Mouse (Mus musculus): ENCODE data around the gene Pqbp1. TPM values are rescaled to one million over a fixed set of nuclear protein-coding genes. Genes with fewer than 3 reads are reported as not detected.
"Not testable (repeated sequence)": the region's sequence is repeated elsewhere in the genome, so short reads cannot be mapped to it uniquely, and the experiment has no call there.

Pqbp1 gene
- 10 to 100 TPM; 91.8 to 98.4 TPM for total RNA-seq (2021)
- long read RNA-seq, experiment 1, transcript Pqbp1-201 (7 exons, 1,104 nt), result minor isoform, 28 of 72 reads
- long read RNA-seq, experiment 1, transcript Pqbp1-203 (7 exons, 1,148 nt), result major isoform, 30 of 72 reads
- long read RNA-seq, experiment 1, partial matches to known transcripts, result 1 of 72 reads
- long read RNA-seq, experiment 1, other reads (novel, unspliced or antisense), result 7 of 72 reads
- long read RNA-seq, experiment 2, transcript Pqbp1-201 (7 exons, 1,104 nt), result minor isoform, 15 of 47 reads
- long read RNA-seq, experiment 2, transcript Pqbp1-203 (7 exons, 1,148 nt), result major isoform, 19 of 47 reads
- long read RNA-seq, experiment 2, partial matches to known transcripts, result 1 of 47 reads
- long read RNA-seq, experiment 2, other reads (novel, unspliced or antisense), result 6 of 47 reads

DNA sequence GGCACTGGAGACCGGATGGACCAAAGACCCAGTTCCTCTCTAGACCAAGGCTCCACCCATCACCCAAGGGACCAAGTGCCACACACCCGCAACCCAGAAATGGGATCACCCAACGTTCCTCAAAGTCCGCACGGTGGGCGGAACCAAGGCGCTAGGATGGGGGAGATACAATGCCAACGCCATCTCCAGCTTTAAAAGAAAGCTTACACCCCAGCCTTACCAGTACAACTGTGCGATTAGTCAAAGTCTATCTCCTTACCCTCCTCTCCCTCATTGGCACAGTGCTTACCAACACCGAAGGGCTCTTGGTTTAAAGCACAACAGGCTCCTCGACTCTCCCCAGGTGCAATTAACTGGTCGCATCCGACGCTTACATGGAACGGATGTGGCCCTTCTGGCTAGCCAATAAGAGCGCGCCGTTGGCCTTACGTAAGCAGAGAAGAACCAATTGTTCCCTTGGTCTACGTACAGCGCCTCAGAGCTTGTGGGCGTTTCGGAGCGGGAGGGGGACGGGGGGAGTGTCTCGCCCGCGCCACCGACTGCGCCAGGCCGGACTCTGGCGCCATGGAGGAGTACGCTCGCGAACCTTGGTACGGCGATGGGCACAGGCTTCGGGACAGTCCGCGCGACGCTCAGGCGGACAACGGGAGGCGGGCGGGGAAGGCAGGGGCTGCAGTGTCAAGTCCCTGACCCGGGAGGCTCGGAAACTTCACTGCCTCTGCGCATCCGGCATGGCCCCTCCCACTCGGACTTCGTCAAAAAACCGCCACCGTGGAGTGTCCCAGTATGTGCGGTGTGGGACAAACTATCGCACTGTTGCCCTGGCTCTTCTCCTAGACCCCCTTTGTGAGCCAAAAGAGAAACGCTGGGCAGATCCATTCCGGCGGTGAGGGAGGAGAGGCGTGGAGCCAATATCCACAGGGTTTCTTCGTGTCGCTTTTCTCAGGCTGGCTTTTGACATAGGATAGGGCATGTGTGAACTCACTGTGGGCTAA, at the start of gene Pqbp1, which contains the start of gene Timm17b:
TSS of gene Pqbp1 (minus strand) at position 390 of the 995 bp plus-strand sequence.
TSS of gene Timm17b (plus strand) at position 478 of the 995 bp plus-strand sequence.
- peak; percentile 83 to 87 for DNase-seq (ENCODE audit: low spot score in 2 of 2)

DNA sequence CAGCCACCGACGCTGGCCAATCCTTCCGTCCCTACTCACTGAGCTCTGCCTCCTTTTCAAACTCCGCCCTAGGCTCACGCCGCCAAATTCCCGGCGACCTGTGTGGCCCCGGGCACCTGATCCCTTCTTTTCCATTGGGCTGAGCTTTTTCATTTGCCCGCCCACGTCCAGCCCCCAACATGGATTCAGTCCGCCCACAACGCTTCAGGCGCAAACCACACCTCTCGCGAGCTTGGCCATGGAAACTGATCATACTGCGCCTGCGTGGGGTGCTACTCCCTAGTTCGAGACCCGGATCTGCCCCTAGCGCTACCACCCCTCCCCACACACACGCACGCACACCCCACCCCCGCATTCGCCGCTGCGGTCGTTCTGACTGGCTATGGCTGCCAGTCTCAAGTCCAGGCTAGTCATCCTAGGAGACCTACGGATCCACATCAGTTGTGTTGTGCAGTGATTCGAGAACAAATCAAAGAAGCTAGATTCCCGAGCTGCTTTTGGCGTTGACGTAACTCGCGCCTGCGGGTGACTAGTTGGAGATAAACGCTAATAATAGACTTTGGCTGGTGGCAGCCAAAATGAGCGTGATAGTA, 48.9 kb upstream of the Pqbp1 start:
- DNase-seq (ENCODE audit: low spot score in 2 of 2), result peak; percentile 81 to 90

- DNase-seq (ENCODE audit: low spot score in 2 of 2), result no peak
These were observed 48.2 kb upstream of the Pqbp1 start, which contains the start of gene Hdac6 for GRCm38 (mm10) chrX:7947108-7947899. Gene Hdac6 (minus strand): TSS chrX:7947889.

DNA sequence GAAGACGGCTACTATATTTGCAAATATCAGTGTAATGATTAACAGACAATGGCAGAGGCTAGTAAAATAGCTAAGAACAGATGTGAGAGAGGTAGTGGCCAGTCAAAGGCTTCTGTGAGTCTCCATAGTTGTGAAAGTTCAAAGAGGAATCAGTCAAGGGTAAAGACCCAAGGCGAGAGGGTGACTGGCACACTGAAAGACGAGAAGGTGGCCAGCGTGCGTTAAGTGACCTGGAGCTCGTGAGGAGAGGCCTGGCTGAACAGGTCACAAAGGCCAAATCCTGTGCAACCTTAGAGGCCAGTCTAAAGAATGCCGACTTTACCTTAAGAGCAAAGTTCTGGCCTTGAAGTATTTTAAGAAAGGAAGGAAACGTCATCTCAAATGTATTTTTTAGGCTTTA, 46.5 kb upstream of the Pqbp1 start:
- no peak for DNase-seq (ENCODE audit: low spot score in 2 of 2)

DNA sequence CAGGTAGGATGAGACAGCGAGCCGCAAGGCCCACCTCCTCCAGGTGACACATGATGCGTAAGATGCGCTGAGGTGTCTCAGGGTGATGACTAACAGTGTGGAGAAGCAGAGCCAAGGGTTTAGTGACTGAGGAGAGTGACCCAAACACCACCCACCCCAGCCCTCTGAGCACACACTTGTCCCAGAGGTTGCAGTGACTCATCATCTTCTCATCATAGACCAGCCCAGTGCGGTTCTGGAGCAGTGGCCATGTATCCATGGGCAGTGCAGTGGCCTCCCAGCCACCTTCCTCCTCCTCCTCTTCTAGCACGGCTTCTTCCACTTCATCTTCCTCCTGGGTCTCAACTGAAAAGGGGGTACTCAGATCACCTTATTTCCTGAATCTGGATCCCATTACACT, 38.6 kb upstream of the Pqbp1 start:
- DNase-seq (ENCODE audit: low spot score in 2 of 2), result no peak

DNA sequence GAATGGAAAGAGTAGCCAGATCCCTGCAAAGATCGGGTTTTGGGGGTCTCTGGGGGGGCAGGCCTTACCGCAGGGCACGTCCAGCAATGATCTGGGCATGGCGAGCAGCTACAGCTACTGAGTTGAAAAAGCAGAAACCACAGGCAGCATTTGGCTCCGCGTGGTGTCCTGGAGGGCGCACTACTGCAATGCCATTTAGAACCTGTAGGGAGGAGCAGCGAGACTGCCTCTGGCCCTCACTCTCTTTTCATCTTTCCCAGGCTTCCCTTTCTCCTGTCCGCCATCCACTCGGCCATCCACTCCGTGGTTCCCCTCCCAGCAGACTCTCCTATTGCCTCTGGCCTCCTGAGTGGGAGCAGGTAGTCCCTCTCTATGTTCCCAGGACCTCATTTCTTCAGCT, 37.8 kb upstream of the Pqbp1 start:
- DNase-seq (ENCODE audit: low spot score in 2 of 2), result no peak

DNA sequence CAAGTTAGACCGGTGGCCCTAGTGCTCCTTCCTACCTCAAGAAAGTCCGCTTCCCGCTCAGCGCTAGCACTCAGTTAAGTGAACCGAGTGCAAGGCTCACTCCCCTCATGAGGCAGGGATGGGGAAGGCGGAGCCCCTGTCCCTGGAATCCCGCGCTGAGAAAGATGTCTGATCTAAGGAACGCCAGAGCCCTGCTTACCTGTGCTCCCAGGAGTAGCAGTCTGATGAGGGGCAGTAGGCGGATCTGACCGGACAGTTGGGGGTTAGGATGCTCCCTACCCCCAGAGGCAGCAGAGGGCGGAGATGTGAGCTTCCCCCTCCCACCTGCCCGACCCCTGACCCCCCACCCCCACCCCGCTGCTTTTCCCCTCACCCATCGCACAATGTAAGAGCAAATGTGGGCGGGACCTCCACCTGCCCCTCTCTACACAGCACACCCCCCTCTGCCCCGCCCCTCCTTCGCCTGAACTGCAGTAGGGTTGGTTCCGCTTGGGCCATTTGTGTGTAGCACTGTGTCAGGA, 29.3 kb upstream of the Pqbp1 start, which contains the start of gene Eras:
TSS of gene Eras (minus strand) at position 338 of the 521 bp plus-strand sequence.
- no peak for DNase-seq (ENCODE audit: low spot score in 2 of 2)

DNA sequence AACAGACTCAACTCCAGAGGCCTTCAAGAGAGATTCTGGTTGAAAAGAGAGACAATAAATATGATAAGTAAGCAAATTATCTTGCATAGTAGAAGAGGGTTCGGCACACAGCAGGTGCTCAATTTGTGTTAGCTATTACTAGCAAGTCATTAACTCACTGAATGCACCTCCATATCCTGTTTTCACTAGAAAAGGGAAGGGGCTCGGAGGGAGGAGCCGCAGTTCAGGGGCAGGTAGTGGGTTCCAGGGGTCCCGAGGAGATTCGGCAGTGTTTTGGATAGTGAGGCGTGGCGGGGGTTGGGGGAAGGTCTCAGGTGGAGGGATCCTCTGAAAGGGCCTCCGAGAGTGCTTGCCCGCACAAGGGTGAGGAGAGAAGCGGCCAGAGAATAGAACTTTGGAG, 28.0 kb upstream of the Pqbp1 start:
- DNase-seq (ENCODE audit: low spot score in 2 of 2), result no peak

- no peak for DNase-seq (ENCODE audit: low spot score in 2 of 2)
These were observed 27.2 kb upstream of the Pqbp1 start for GRCm38 (mm10) chrX:7926266-7926665.

DNA sequence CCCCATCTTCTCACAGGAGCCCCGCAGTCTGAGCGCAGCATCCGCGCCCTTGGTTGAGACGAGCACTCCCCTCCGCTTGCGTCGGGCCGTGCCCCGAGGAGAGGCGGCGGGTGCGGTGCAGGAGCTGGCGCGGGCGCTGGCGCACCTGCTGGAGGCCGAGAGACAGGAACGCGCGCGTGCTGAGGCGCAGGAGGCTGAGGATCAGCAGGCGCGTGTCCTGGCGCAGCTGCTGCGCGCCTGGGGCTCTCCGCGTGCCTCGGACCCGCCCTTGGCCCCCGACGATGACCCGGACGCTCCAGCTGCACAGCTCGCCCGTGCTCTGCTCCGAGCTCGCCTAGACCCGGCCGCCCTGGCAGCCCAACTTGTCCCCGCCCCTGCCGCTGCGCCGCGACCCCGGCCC, 23.0 kb upstream of the Pqbp1 start:
- peak in 1 of 2 experiments; percentile 13 for DNase-seq (ENCODE audit: low spot score in 2 of 2)

- DNase-seq (ENCODE audit: low spot score in 2 of 2), result peak; percentile 43 to 46
These were observed 20.7 kb upstream of the Pqbp1 start, which contains the start of gene Pcsk1n for GRCm38 (mm10) chrX:7919601-7920383. Gene Pcsk1n (plus strand): TSS chrX:7919822.

- not testable (repeated sequence) for DNase-seq (ENCODE audit: low spot score in 2 of 2)
These were observed 18.9 kb upstream of the Pqbp1 start for GRCm38 (mm10) chrX:7917960-7918359.

GRCm38 (mm10) chrX:7915669-7916068, 16.6 kb upstream of the Pqbp1 start:
- not testable (repeated sequence) for DNase-seq (ENCODE audit: low spot score in 2 of 2)

DNA sequence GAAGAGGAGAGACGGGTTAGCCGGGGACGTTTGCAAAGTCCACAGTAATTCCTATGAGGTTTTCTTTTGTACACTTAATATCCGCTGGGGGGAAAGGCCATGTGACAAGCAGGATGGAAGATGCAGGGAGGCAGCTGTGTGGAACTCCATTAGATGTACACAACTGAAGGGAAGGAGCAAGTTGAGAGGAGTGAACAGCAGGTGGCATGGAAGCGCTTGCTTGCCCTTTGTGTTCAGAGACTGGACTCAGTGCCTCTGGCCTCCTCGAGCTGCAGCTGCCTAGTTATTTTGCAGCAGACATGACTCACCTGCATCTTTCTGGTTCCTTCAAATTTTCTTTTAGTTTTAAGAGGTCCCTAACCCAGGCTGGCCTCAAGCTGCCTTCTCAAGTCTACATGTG, 11.4 kb upstream of the Pqbp1 start:
- no peak for DNase-seq (ENCODE audit: low spot score in 2 of 2)

GRCm38 (mm10) chrX:7909242-7909641, 10.2 kb upstream of the Pqbp1 start, which contains the start of gene Gm10490:
Gene Gm10490 (plus strand): TSS chrX:7909542.
- DNase-seq (ENCODE audit: low spot score in 2 of 2), result not testable (repeated sequence)

- DNase-seq (ENCODE audit: low spot score in 2 of 2), result no peak
These were observed 8.7 kb upstream of the Pqbp1 start, which contains the start of gene Gm10491 for GRCm38 (mm10) chrX:7907735-7908134. Gene Gm10491 (minus strand): TSS chrX:7907835.

DNA sequence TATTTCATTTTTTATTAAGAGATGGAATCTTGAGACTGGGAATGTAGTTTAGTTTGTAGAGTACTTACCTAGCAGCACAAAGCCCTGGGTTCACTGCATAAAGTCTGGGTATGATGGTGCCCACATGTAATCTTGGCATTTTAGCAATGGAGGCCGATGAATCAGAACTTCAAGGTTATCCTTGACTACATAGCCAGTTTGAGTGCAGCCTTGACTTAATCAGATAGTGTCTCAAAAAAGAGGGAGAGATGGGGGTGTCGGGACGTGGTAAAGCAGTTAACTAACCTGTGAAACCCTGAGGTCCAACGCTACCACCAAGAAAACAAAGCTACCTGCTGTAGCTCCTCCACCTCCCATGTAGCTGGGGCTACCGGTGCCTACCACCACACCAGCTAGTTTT, 5.4 kb upstream of the Pqbp1 start:
- no peak for DNase-seq (ENCODE audit: low spot score in 2 of 2)

DNA sequence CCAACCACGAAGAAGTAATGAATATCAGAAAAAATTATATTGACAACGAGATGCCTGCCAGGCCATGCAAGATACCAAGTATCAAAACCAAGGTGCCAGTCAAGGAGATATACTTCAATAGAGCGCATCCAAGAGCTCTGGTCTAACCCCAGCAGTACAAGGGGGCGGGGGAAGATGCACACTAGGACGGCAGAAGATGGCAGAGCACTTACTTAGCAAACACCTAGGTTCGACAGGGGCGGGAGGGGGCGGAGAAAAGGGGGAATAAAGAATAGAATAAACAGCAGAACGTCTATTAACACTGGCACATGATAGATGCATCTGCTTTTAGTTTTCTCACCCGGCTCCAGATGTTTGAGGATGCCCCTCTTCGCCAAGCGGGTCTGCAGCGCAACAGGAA, 858 bp downstream of the Pqbp1 start:
- DNase-seq (ENCODE audit: low spot score in 2 of 2), result no peak
